Mouse (Mus musculus) neural tube, embryonic 14.5 days (tissue): ENCODE results near the gene Olfr1367. TPM values are rescaled to one million over a fixed set of nuclear protein-coding genes. Genes with fewer than 3 reads are reported as not detected.
"Not testable (repeated sequence)": the region's sequence is repeated elsewhere in the genome, so short reads cannot be mapped to it uniquely, and the experiment has no call there.

Experiments
- ATAC-seq: fragments of 200-750 bp; cut with Nextera tagmentation; 2 replicates; pipeline ENCODE4 v1.8.0; 2017; ENCODE audit warnings: low read depth, mild to moderate bottlenecking, moderate TSS enrichment, moderate library complexity
- H3K27ac ChIP-seq: fragments of 300-500 bp; sonication (generic); 2 replicates; pipeline ENCODE4 v1.5.1; 2014; ENCODE audit warnings: low read depth, mild to moderate bottlenecking, control low read depth, low read length, moderate library complexity, mixed read lengths
- H3K27me3 ChIP-seq: fragments of 300-500 bp; sonication (generic); 2 replicates; pipeline ENCODE4 v1.6.1; 2014; ENCODE audit warnings: low read length; ENCODE audit not compliant: control insufficient read depth, insufficient read depth
- H3K36me3 ChIP-seq: fragments of 300-500 bp; sonication (generic); 2 replicates; pipeline ENCODE4 v1.6.1; 2014; ENCODE audit warnings: low read length, mixed read lengths; ENCODE audit not compliant: control insufficient read depth, insufficient read depth
- H3K4me1 ChIP-seq: fragments of 300-500 bp; sonication (generic); 2 replicates; pipeline ENCODE4 v1.6.1; 2014; ENCODE audit warnings: low read length; ENCODE audit not compliant: control insufficient read depth, insufficient read depth
- H3K4me2 ChIP-seq: fragments of 300-500 bp; sonication (generic); 2 replicates; pipeline ENCODE4 v1.6.1; 2014; ENCODE audit warnings: mild to moderate bottlenecking, low read depth, low read length, control low read depth
- H3K4me3 ChIP-seq: fragments of 300-500 bp; sonication (generic); 2 replicates; pipeline ENCODE4 v1.5.1; 2014; ENCODE audit warnings: low read depth, low read length, control low read depth, mixed read lengths
- H3K9ac ChIP-seq: fragments of 300-500 bp; sonication (generic); replicated peaks from 2 replicates; pipeline ENCODE4 v1.6.1; 2014; ENCODE audit warnings: low read depth, mild to moderate bottlenecking, control low read depth, low read length, mixed read lengths
- H3K9me3 ChIP-seq: fragments of 300-500 bp; sonication (generic); 2 replicates; pipeline ENCODE4 v1.6.1; 2016; ENCODE audit warnings: low read length; ENCODE audit not compliant: control insufficient read depth
- WGBS: fragments of 180-500 bp; shearing (Covaris S2); extraction: QIAGEN DNeasy Blood & Tissue Kit; methylation state at CpG from one replicate; pipeline ENCODE4 v1.1.7; 2014; 5-methylcytosine and 5-hydroxymethylcytosine counted together
- microRNA-seq: library from miRNA; unstranded; fragments of <30 nt; microRNA quantifications from one replicate; pipeline ENCODE4, GENCODE M21; 2016
- polyA plus RNA-seq: library from polyadenylated mRNA; unstranded; fragments of >200 nt; fragmentation: Nextera tagmentation; extraction: Ambion mirVana; gene quantifications from 2 replicates; pipeline ENCODE4 v1.2.1, GENCODE M21; 2014

Gene Olfr1367
- polyA plus RNA-seq, 1 experiment from 2014 or later: not detected

GRCm38 (mm10) chr13:21366635-21367034 lies 19.9 kb downstream of the Olfr1367 start:
- peaks cover 17% of the 10 kb centered on the region for H3K36me3 ChIP-seq
- H3K9ac ChIP-seq: no peak overlapping the region
- WGBS: 89% methylated on average over 6 of the region's 6 CpGs
- H3K27me3 ChIP-seq: no peaks in the 10 kb centered on the region
- no peak overlapping the region for H3K27ac ChIP-seq
- ATAC-seq: no peak
- H3K4me2 ChIP-seq: no peak overlapping the region
- peaks cover 18% of the 10 kb centered on the region for H3K4me1 ChIP-seq
- no peaks in the 10 kb centered on the region for H3K9me3 ChIP-seq
- H3K4me3 ChIP-seq: no peak overlapping the region

DNA sequence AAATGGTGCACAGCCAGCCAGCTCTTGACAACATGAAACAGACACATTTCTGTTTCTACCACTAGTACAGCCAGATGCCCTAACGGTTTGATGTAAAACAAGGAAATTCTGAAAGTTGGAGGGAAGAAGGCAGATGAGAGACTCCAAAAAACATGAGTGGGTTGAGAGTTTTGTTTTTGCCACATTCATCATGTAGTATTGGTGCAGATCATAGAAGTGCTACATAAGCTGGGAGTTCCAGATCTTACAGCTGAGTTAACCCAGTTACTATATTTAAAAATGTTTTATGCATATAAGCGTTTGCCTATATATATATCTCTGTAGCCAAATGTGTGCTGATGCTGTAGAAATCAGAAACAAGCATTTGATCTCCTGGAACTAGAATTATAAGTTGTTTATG lies 26.0 kb downstream of the Olfr1367 start:
- H3K36me3 ChIP-seq: peaks cover 17% of the 10 kb centered on the region
- no peak overlapping the region for H3K4me2 ChIP-seq
- no peak overlapping the region for H3K4me3 ChIP-seq
- no peaks in the 10 kb centered on the region for H3K4me1 ChIP-seq
- no peaks in the 10 kb centered on the region for H3K27me3 ChIP-seq
- ATAC-seq: no peak
- no peaks in the 10 kb centered on the region for H3K9me3 ChIP-seq
- no peak overlapping the region for H3K9ac ChIP-seq
- 91% methylated on average over 2 of the region's 2 CpGs for WGBS
- no peak overlapping the region for H3K27ac ChIP-seq

GRCm38 (mm10) chr13:21377773-21378172 lies 31.1 kb downstream of the Olfr1367 start:
- Histone ChIP-seq H3K4me1 (no peaks in the 10 kb centered on the region), H3K4me2 (no peak overlapping the region), H3K27me3 (no peaks in the 10 kb centered on the region), H3K4me3 (no peak overlapping the region), H3K9ac (no peak overlapping the region), H3K9me3 (no peaks in the 10 kb centered on the region), H3K36me3 (no peaks in the 10 kb centered on the region), H3K27ac (no peak overlapping the region)
- no peak for ATAC-seq
- WGBS: 91% methylated on average over 2 of the region's 2 CpGs

GRCm38 (mm10) chr13:21395211-21395610 lies 48.5 kb downstream of the Olfr1367 start:
- Histone ChIP-seq H3K4me2 (no peak overlapping the region), H3K9ac (no peak overlapping the region), H3K4me3 (no peak overlapping the region), H3K9me3 (no peaks in the 10 kb centered on the region), H3K36me3 (peaks cover 38% of the 10 kb centered on the region), H3K27ac (no peak overlapping the region), H3K4me1 (no peaks in the 10 kb centered on the region; the same call in 1 of the 2 replicates), H3K27me3 (no peaks in the 10 kb centered on the region)
- WGBS: 93% methylated on average over 1 of the region's 1 CpGs
- ATAC-seq: no peak

- Histone ChIP-seq H3K36me3 (peaks cover 34% of the 10 kb centered on the region), H3K27me3 (no peaks in the 10 kb centered on the region), H3K4me1 (no peaks in the 10 kb centered on the region; the same call in 1 of the 2 replicates), H3K9me3 (no peaks in the 10 kb centered on the region), H3K9ac (no peak overlapping the region), H3K27ac (no peak overlapping the region), H3K4me3 (no peak overlapping the region), H3K4me2 (no peak overlapping the region)
- WGBS: 94% methylated on average over 6 of the region's 6 CpGs
- no peak for ATAC-seq
Measured at GRCm38 (mm10) chr13:21395623-21396022, 48.9 kb downstream of the Olfr1367 start.

DNA sequence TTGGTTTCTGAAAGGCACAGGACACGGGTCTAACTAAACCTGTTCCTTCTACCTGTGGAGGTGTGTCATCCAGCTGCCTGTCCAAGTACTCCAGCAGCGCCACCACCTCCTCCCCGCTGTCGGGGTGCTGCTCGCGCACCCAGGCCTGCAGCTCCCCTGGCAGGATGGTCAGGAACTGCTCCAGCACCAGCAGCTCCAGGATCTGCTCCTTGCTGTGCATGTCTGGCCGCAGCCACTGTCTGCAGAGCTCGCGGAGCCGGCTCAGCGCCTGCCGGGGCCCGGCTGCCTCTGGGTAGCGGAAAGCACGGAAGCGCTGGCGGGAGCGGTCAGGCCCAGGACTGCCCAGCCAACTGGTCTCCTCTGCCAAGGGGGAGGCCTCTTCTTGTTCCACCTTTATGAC lies 49.3 kb downstream of the Olfr1367 start:
- H3K27me3 ChIP-seq, H3K4me2 ChIP-seq, H3K27ac ChIP-seq, H3K4me3 ChIP-seq, H3K9me3 ChIP-seq, H3K4me1 ChIP-seq, H3K9ac ChIP-seq: not testable (repeated sequence)
- peaks cover 31% of the 10 kb centered on the region for H3K36me3 ChIP-seq
- ATAC-seq: peak; percentile 31; the same call in 1 of the 2 replicates
- WGBS: 100% methylated on average over 10 of the region's 18 CpGs

DNA sequence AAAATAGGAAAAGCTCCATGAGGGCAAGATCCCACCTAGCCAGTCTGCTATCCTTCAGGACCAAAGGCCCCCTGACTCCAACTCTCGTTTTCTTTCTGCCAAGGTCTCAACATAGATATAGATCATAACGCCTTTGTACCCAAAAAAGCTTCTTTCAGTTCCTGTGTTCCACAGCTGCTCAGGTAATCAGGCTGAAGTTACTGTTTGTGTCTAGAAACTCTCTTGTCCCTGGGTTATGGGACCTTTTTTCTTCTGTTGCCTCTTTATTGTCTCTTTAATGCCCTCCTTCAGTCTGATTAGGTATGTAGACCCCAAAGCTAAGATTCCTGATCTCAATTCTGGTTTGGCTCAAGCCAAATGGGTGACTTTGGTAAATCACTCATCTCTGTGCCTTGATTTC lies 50.8 kb downstream of the Olfr1367 start:
- Histone ChIP-seq H3K4me2 (no peak overlapping the region), H3K9me3 (no peaks in the 10 kb centered on the region), H3K9ac (no peak overlapping the region), H3K4me3 (no peak overlapping the region), H3K4me1 (peaks cover 11% of the 10 kb centered on the region), H3K36me3 (peaks cover 20% of the 10 kb centered on the region; the same call in 1 of the 2 replicates), H3K27me3 (no peaks in the 10 kb centered on the region), H3K27ac (no peak overlapping the region)
- no peak for ATAC-seq
- 96% methylated on average over 2 of the region's 2 CpGs for WGBS

Small RNA genes within 50 kb of the gene (microRNA-seq; reads per million reads assigned to microRNA genes)
- gene Mir6942: not detected

Other genes with a start within 250 kb of the Olfr1367 start
- not detected in 2 replicates for gene Olfr1369-ps1, start 235.4 kb upstream of the Olfr1367 start, polyA plus RNA-seq
- not detected in 2 replicates for gene Olfr263, start 217.3 kb upstream of the Olfr1367 start, polyA plus RNA-seq
- not detected in 2 replicates for gene Olfr1368, start 201.0 kb upstream of the Olfr1367 start, polyA plus RNA-seq
- 68.2 and 87.9 TPM in 2 replicates for gene Trim27, start 167.5 kb upstream of the Olfr1367 start, polyA plus RNA-seq
- gene Gpx5, start 54.2 kb upstream of the Olfr1367 start, polyA plus RNA-seq: not detected in 2 replicates
- 0.35 TPM in 1 of 2 replicates, not detected in the other for gene Gpx6, start 34.8 kb upstream of the Olfr1367 start, polyA plus RNA-seq
- gene Zscan12, start 15.9 kb downstream of the Olfr1367 start, polyA plus RNA-seq: 11.4 and 13.3 TPM in 2 replicates
- 66.5 and 70.2 TPM in 2 replicates for gene Zkscan3, start 55.8 kb downstream of the Olfr1367 start, polyA plus RNA-seq
- 4.1 and 4.6 TPM in 2 replicates for gene Pgbd1, start 94.1 kb downstream of the Olfr1367 start, polyA plus RNA-seq
- 23.0 and 25.3 TPM in 2 replicates for gene Zscan26, start 106.8 kb downstream of the Olfr1367 start, polyA plus RNA-seq
- 3.0 and 3.9 TPM in 2 replicates for gene Nkapl, start 121.6 kb downstream of the Olfr1367 start, polyA plus RNA-seq
- 10.5 and 11.3 TPM in 2 replicates for gene Zkscan4, start 132.0 kb downstream of the Olfr1367 start, polyA plus RNA-seq
- not detected in 2 replicates for gene Gm10065, start 132.5 kb downstream of the Olfr1367 start, polyA plus RNA-seq
- 0.18 and 0.67 TPM in 2 replicates for gene AK157302, start 148.3 kb downstream of the Olfr1367 start, polyA plus RNA-seq
- 8.3 and 8.5 TPM in 2 replicates for gene Gm11273, start 154.5 kb downstream of the Olfr1367 start, polyA plus RNA-seq
- 7.0 and 9.5 TPM in 2 replicates for gene Zkscan8, start 184.2 kb downstream of the Olfr1367 start, polyA plus RNA-seq
- gene Olfr1366, start 195.9 kb downstream of the Olfr1367 start, polyA plus RNA-seq: 0.11 and 0.17 TPM in 2 replicates
- gene Olfr1535, start 213.0 kb downstream of the Olfr1367 start, polyA plus RNA-seq: 0.13 TPM in 1 of 2 replicates, not detected in the other
- not detected in 2 replicates for gene Olfr1364, start 234.8 kb downstream of the Olfr1367 start, polyA plus RNA-seq